Mouse (Mus musculus) inflammation-experienced regulatory T-cells, adult 6 months (primary cell): ENCODE measurements around the gene Wdr19. TPM values are rescaled to one million over a fixed set of nuclear protein-coding genes. Genes with fewer than 3 reads are reported as not detected.

Experiments used
- ATAC-seq: one replicate; pipeline ENCODE4 v1.8.0; 2017
- polyA plus RNA-seq, 3 experiments: library from polyadenylated mRNA; unstranded; fragments of 100-300 nt; shearing (Covaris generic); gene quantifications; one replicate each; pipeline ENCODE4 v1.2.1; 2017

Gene Wdr19
- polyA plus RNA-seq, 3 experiments from 2014 or later: 2.0 to 6.5 (median 3.3) TPM

- ATAC-seq: no peak
Observed at GRCm38 (mm10) chr5:65300121-65300520, 100.6 kb downstream of the Wdr19 start.

GRCm38 (mm10) chr5:65305516-65305915 lies 106.0 kb downstream of the Wdr19 start:
- no peak for ATAC-seq

GRCm38 (mm10) chr5:65308208-65308607 lies 108.7 kb downstream of the Wdr19 start:
- no peak for ATAC-seq

- ATAC-seq: no peak
Observed at GRCm38 (mm10) chr5:65308866-65309265, 109.4 kb downstream of the Wdr19 start.

Other genes starting within 250 kb of the Wdr19 start
- gene Tlr6, start 239.6 kb upstream of the Wdr19 start, polyA plus RNA-seq: 1 to 10 TPM; 6.5 to 9.5 (median 7.4) TPM
- 1 to 10 TPM in 2 of 3 experiments, under 1 TPM in 1; 0.82 to 3.7 (median 3.4) TPM for gene Fam114a1, start 229.6 kb upstream of the Wdr19 start, polyA plus RNA-seq
- 10 to 100 TPM; 18.8 to 23.0 (median 21.0) TPM for gene Tmem156, start 107.6 kb upstream of the Wdr19 start, polyA plus RNA-seq
- 1 to 10 TPM; 4.0 to 9.7 (median 9.1) TPM for gene Klhl5, start 92.2 kb upstream of the Wdr19 start, polyA plus RNA-seq
- 10 to 100 TPM; 77.3 to 88.0 (median 80.4) TPM for gene Rfc1, start 136.0 kb downstream of the Wdr19 start, polyA plus RNA-seq
- gene Klb, start 148.6 kb downstream of the Wdr19 start, polyA plus RNA-seq: not detected
- 1,000 to 10,000 TPM; 1,645 to 3,067 (median 2,326) TPM for gene Rpl9, start 191.7 kb downstream of the Wdr19 start, polyA plus RNA-seq
- 10 to 100 TPM; 33.8 to 46.6 (median 38.1) TPM for gene Lias, start 191.8 kb downstream of the Wdr19 start, polyA plus RNA-seq
- 10 to 100 TPM; 15.4 to 16.6 (median 15.8) TPM for gene Ugdh, start 236.3 kb downstream of the Wdr19 start, polyA plus RNA-seq